Mouse (Mus musculus): ENCODE measurements at regions not wholly inside any gene's neighbourhood (a gene's known extent, or its start where the extent isn't known, plus 50 kb on each side); places are given as distances from the start of the nearest gene placed in this dataset.
A peak's percentile ranks its signal among the peaks of the same experiment; 100 is the strongest.

DNA sequence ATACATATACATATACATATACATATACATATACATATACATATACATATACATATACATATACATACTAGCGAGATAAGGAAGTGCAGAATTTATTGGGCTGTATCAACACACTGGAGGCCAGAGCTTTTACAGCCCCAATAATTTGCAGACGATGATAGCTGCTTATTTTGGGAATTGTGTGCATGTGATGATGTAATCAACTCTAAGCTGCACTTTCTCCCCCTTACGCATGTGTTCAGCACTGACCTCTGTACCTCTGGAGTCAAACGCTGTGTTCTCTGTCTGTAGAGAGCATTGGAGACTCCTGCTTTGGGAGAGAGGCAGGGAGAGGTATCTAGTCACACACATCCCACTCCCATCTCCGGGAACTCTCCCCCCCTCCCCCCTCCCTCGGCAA is 52.0 kb upstream of the Ppara start:
- ATAC-seq (ENCODE audit: low read depth) = peak; percentile 48; the same call in 1 of the 2 replicates
- H3K4me1 ChIP-seq (ENCODE audit: control insufficient read depth, low read depth, low read length) = no peaks in the 10 kb centered on the region
- no peak overlapping the region for H3K9ac ChIP-seq (ENCODE audit: low read depth, low read length)

DNA sequence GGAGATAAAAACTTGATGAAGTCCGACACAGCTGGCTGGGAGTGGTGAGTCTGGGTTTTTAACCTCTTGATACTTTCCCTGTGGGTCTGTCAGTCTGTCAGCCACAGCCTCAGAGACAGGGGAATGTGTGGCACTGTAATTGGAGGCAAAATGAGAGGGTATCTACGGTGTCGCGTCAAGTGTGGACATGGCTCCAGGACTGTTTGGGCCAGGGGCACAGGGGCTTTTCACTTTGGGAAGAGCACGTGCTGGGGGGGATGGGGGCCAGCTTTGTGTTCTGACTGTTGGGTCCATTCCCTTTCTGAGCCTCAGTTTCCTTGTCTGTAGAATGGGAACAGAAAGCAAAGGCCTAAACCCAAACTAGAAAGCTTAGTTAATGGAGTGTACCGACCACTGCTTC is 51.5 kb upstream of the Ppara start:
- no peaks in the 10 kb centered on the region for H3K4me1 ChIP-seq (ENCODE audit: control insufficient read depth, low read depth, low read length)
- ATAC-seq (ENCODE audit: low read depth) = no peak
- no peaks in the 10 kb centered on the region for H3K9me3 ChIP-seq (replicated peaks; ENCODE audit: control insufficient read depth, low read length)

More for the DNA sequence above, 52.0 kb upstream of the Ppara start:
- 46% methylated on average over 6 of the region's 6 CpGs for WGBS (ENCODE audit: insufficient replicate concordance)
- H3K36me3 ChIP-seq (ENCODE audit: control insufficient read depth, insufficient read depth) = no peaks in the 10 kb centered on the region
- H3K4me2 ChIP-seq (ENCODE audit: low read depth, low read length) = no peak overlapping the region
- H3K27me3 ChIP-seq (ENCODE audit: control insufficient read depth, insufficient read depth, low read depth, low read length) = peaks cover 3% of the 10 kb centered on the region; the same call in 1 of the 2 replicates
- H3K4me3 ChIP-seq (ENCODE audit: low read depth, low read length) = no peak overlapping the region
- no peaks in the 10 kb centered on the region for H3K9me3 ChIP-seq (replicated peaks; ENCODE audit: control insufficient read depth, low read length)
- H3K27ac ChIP-seq (ENCODE audit: low read length) = no peak overlapping the region

DNA sequence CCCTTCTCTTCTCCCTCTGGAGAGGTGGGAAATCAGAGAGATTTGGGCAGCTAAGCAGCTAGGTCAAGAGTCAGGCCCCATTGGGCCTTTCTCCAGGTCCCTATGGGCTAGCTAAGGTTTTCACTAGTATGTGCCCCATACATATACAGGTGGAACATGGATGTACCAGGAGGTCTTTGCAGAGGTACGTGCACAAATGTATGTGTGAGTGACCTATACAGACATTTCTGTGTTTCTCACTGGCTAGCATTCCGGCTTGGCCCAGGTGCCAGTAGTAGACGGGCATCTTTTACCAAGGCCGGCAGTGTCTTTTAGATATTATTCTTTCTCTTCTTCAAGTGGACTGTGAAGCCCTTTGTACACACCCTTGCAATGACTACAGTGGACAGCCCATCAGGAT is 51.1 kb upstream of the Ppara start:
- WGBS (ENCODE audit: insufficient replicate concordance) = 75% methylated on average over 4 of the region's 4 CpGs
- Histone ChIP-seq H3K27ac (ENCODE audit: low read length) (no peak overlapping the region), H3K4me3 (ENCODE audit: low read depth, low read length) (no peak overlapping the region), H3K36me3 (ENCODE audit: control insufficient read depth, insufficient read depth) (no peaks in the 10 kb centered on the region), H3K4me2 (ENCODE audit: low read depth, low read length) (no peak overlapping the region), H3K9ac (ENCODE audit: low read depth, low read length) (no peak overlapping the region), H3K9me3 (replicated peaks; ENCODE audit: control insufficient read depth, low read length) (no peaks in the 10 kb centered on the region), H3K4me1 (ENCODE audit: control insufficient read depth, low read depth, low read length) (no peaks in the 10 kb centered on the region), H3K27me3 (ENCODE audit: control insufficient read depth, insufficient read depth, low read depth, low read length) (no peaks in the 10 kb centered on the region)
- no peak for ATAC-seq (ENCODE audit: low read depth)

More for the DNA sequence above, 51.5 kb upstream of the Ppara start:
- no peak overlapping the region for H3K9ac ChIP-seq (ENCODE audit: low read depth, low read length)
- no peak overlapping the region for H3K4me2 ChIP-seq (ENCODE audit: low read depth, low read length)
- no peak overlapping the region for H3K4me3 ChIP-seq (ENCODE audit: low read depth, low read length)
- H3K27ac ChIP-seq (ENCODE audit: low read length) = no peak overlapping the region
- 64% methylated on average over 6 of the region's 6 CpGs for WGBS (ENCODE audit: insufficient replicate concordance)
- no peaks in the 10 kb centered on the region for H3K36me3 ChIP-seq (ENCODE audit: control insufficient read depth, insufficient read depth)
- peaks cover 2% of the 10 kb centered on the region; the same call in 1 of the 2 replicates for H3K27me3 ChIP-seq (ENCODE audit: control insufficient read depth, insufficient read depth, low read depth, low read length)

DNA sequence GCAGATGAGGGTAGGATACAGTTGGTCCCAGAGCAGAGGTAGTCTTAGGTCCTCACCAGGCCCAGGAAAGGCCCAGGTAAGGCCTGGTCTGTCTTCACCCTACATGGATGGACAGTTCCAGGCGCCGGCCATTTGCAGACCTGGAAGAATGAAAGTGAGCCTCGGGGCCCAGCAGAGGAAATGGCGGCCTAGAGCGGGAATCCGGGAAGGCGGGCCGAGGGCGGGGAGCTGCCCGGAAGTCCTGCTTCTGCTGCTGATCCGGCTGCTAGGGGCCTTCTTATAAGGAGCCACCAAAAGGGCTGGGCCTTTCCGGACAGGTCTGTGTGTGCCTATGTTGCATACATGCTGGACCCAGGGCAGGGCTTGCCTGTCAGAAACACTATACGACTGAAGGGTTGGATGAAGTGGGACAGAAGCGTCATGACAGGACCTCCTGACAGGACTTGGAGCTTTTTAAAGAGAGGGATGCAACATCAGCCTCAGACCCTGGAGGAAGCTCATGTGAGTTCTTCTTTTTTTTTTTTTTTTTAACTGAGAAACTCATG is 50.5 kb upstream of the Ppara start:
- Histone ChIP-seq H3K27ac (ENCODE audit: low read length) (no peak overlapping the region), H3K9me3 (replicated peaks; ENCODE audit: control insufficient read depth, low read length) (no peaks in the 10 kb centered on the region), H3K4me1 (ENCODE audit: control insufficient read depth, low read depth, low read length) (no peaks in the 10 kb centered on the region), H3K27me3 (ENCODE audit: control insufficient read depth, insufficient read depth, low read depth, low read length) (no peaks in the 10 kb centered on the region), H3K36me3 (ENCODE audit: control insufficient read depth, insufficient read depth) (no peaks in the 10 kb centered on the region), H3K9ac (ENCODE audit: low read depth, low read length) (no peak overlapping the region), H3K4me2 (ENCODE audit: low read depth, low read length) (no peak overlapping the region), H3K4me3 (ENCODE audit: low read depth, low read length) (no peak overlapping the region)
- ATAC-seq (ENCODE audit: low read depth) = no peak
- WGBS (ENCODE audit: insufficient replicate concordance) = 80% methylated on average over 14 of the region's 14 CpGs

DNA sequence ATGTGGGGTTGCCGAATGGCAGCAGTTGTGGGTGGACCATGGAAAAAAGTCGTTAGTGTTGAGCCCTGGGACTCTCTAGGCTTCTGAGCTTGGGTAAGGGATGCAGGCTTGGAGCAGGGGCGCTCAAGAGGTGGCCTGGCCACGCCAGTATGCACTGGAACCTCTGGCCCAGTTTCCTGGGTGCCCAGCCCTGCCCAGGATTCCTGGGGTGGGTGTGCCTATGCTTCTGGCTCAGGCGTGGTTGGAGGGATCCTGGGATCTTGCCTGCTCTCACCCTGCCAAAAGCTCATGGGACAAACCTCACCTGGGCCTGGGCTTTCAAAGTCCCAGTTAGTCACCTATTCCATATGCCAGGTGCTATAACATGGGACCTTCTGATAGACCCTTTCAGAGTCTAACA is 49.9 kb upstream of the Ppara start:
- no peak for ATAC-seq (ENCODE audit: low read depth)
- Histone ChIP-seq H3K4me1 (ENCODE audit: control insufficient read depth, low read depth, low read length) (no peaks in the 10 kb centered on the region), H3K9ac (ENCODE audit: low read depth, low read length) (no peak overlapping the region), H3K36me3 (ENCODE audit: control insufficient read depth, insufficient read depth) (no peaks in the 10 kb centered on the region), H3K4me2 (ENCODE audit: low read depth, low read length) (no peak overlapping the region), H3K9me3 (replicated peaks; ENCODE audit: control insufficient read depth, low read length) (no peaks in the 10 kb centered on the region), H3K27ac (ENCODE audit: low read length) (no peak overlapping the region), H3K4me3 (ENCODE audit: low read depth, low read length) (no peak overlapping the region), H3K27me3 (ENCODE audit: control insufficient read depth, insufficient read depth, low read depth, low read length) (no peaks in the 10 kb centered on the region)
- WGBS (ENCODE audit: insufficient replicate concordance) = 43% methylated on average over 5 of the region's 5 CpGs

Data from liver, embryonic 16.5 days (tissue).